ENCODE assay signal across 8 mouse cellular contexts in genomic region chr8:107502922-107503321, GRCm38 (mm10).
DNase-seq lines count a peak whose midpoint lies in the region; ATAC-seq lines count a peak whose summit lies in the region.

No protein-coding gene starts in this region.

- H3K9ac ChIP-seq in intestine, embryonic 15.5 days, result no peak overlapping the region
- no peak overlapping the region for H3K9ac ChIP-seq in intestine, embryonic 16.5 days (ENCODE audit: low read depth, low read length)
- no peak overlapping the region for H3K9ac ChIP-seq in embryonic facial prominence, embryonic 13.5 days
- no peak overlapping the region for H3K9ac ChIP-seq in liver, embryonic 16.5 days (ENCODE audit: low read depth, low read length)

- no peak overlapping the region for H3K4me3 ChIP-seq in intestine, embryonic 15.5 days (replicated peaks)
- H3K4me3 ChIP-seq in intestine, embryonic 16.5 days (ENCODE audit: low read length), result no peak overlapping the region
- no peak overlapping the region for H3K4me3 ChIP-seq in embryonic facial prominence, embryonic 13.5 days
- no peak overlapping the region for H3K4me3 ChIP-seq in liver, embryonic 16.5 days (ENCODE audit: low read depth, low read length)

- no peak for ATAC-seq in intestine, embryonic 15.5 days
- ATAC-seq in intestine, embryonic 16.5 days, result no peak
- no peak; the same call in 1 of the 2 replicates for ATAC-seq in embryonic facial prominence, embryonic 13.5 days (ENCODE audit: insufficient number of reproducible peaks, insufficient read depth, low FRiP score, low TSS enrichment, low read depth)
- no peak for ATAC-seq in liver, embryonic 16.5 days (ENCODE audit: low read depth)

- H3K27ac ChIP-seq in intestine, embryonic 15.5 days, result 0 out of 2 replicates have a peak overlapping the region, but pooled peaks have one; percentile 22
- no peak overlapping the region; the same call in 1 of the 2 replicates for H3K27ac ChIP-seq in intestine, embryonic 16.5 days (ENCODE audit: low read length)
- peak overlapping the region; percentile 80 for H3K27ac ChIP-seq in embryonic facial prominence, embryonic 13.5 days
- peak overlapping the region; percentile 3; the same call in 1 of the 2 replicates for H3K27ac ChIP-seq in liver, embryonic 16.5 days (ENCODE audit: low read length)

- 65% methylated on average over 3 of the region's 3 CpGs for WGBS in intestine, embryonic 15.5 days
- WGBS in intestine, embryonic 16.5 days, result 67% methylated on average over 3 of the region's 3 CpGs
- WGBS in embryonic facial prominence, embryonic 13.5 days, result 67% methylated on average over 3 of the region's 3 CpGs
- 19% methylated on average over 3 of the region's 3 CpGs for WGBS in liver, embryonic 16.5 days (ENCODE audit: insufficient replicate concordance)

- H3K27me3 ChIP-seq in intestine, embryonic 15.5 days (replicated peaks), result no peaks in the 10 kb centered on the region
- H3K27me3 ChIP-seq in intestine, embryonic 16.5 days (replicated peaks; ENCODE audit: control insufficient read depth, insufficient read depth, low read length), result no peaks in the 10 kb centered on the region
- no peaks in the 10 kb centered on the region for H3K27me3 ChIP-seq in embryonic facial prominence, embryonic 13.5 days
- H3K27me3 ChIP-seq in liver, embryonic 16.5 days (ENCODE audit: control insufficient read depth, insufficient read depth, low read depth, low read length), result no peaks in the 10 kb centered on the region

- H3K36me3 ChIP-seq in intestine, embryonic 15.5 days, result no peaks in the 10 kb centered on the region
- no peaks in the 10 kb centered on the region for H3K36me3 ChIP-seq in intestine, embryonic 16.5 days (ENCODE audit: control insufficient read depth, insufficient read depth, low read length)
- H3K36me3 ChIP-seq in embryonic facial prominence, embryonic 13.5 days, result peaks cover 18% of the 10 kb centered on the region
- H3K36me3 ChIP-seq in liver, embryonic 16.5 days (ENCODE audit: control insufficient read depth, insufficient read depth), result peaks cover 7% of the 10 kb centered on the region

- H3K9me3 ChIP-seq in intestine, embryonic 15.5 days, result no peaks in the 10 kb centered on the region
- no peaks in the 10 kb centered on the region for H3K9me3 ChIP-seq in intestine, embryonic 16.5 days (ENCODE audit: control insufficient read depth, low read length)
- H3K9me3 ChIP-seq in embryonic facial prominence, embryonic 13.5 days, result 0 out of 2 replicates have a peak, but pooled peaks cover 3% of the 10 kb centered on the region
- H3K9me3 ChIP-seq in liver, embryonic 16.5 days (replicated peaks; ENCODE audit: control insufficient read depth, low read length), result no peaks in the 10 kb centered on the region

- intact Hi-C loops in heart, postnatal 14 days (cut with DNase I), result no loop called here

- peak; percentile 31 for DNase-seq in CD4-positive helper T cell, adult 2 months (ENCODE audit: low read depth, low spot score)
- DNase-seq in embryo, embryonic 11 days, result no peak
- no peak for DNase-seq in embryo, embryonic 10 days (ENCODE audit: low spot score)
- no peak for DNase-seq in heart, postnatal 14 days

- no peak overlapping the region for H3K4me2 ChIP-seq in intestine, embryonic 15.5 days (replicated peaks)
- no peak overlapping the region for H3K4me2 ChIP-seq in intestine, embryonic 16.5 days (ENCODE audit: low read depth, low read length)
- H3K4me2 ChIP-seq in embryonic facial prominence, embryonic 13.5 days, result no peak overlapping the region
- no peak overlapping the region for H3K4me2 ChIP-seq in liver, embryonic 16.5 days (ENCODE audit: low read depth, low read length)

- H3K4me1 ChIP-seq in intestine, embryonic 15.5 days (replicated peaks), result peaks cover 17% of the 10 kb centered on the region
- H3K4me1 ChIP-seq in intestine, embryonic 16.5 days (ENCODE audit: control insufficient read depth, insufficient read depth, low read length), result peaks cover 16% of the 10 kb centered on the region
- peaks cover 52% of the 10 kb centered on the region for H3K4me1 ChIP-seq in embryonic facial prominence, embryonic 13.5 days
- H3K4me1 ChIP-seq in liver, embryonic 16.5 days (ENCODE audit: control insufficient read depth, low read depth, low read length), result peaks cover 15% of the 10 kb centered on the region
